Mouse (Mus musculus) lung, postnatal 4 days (tissue): ENCODE data around the gene Gadd45b.

Experiments used
- DNase-seq, 2 experiments: peaks; one replicate each; pipeline ENCODE4 v3.0.0; 2021

Gadd45b gene

DNA sequence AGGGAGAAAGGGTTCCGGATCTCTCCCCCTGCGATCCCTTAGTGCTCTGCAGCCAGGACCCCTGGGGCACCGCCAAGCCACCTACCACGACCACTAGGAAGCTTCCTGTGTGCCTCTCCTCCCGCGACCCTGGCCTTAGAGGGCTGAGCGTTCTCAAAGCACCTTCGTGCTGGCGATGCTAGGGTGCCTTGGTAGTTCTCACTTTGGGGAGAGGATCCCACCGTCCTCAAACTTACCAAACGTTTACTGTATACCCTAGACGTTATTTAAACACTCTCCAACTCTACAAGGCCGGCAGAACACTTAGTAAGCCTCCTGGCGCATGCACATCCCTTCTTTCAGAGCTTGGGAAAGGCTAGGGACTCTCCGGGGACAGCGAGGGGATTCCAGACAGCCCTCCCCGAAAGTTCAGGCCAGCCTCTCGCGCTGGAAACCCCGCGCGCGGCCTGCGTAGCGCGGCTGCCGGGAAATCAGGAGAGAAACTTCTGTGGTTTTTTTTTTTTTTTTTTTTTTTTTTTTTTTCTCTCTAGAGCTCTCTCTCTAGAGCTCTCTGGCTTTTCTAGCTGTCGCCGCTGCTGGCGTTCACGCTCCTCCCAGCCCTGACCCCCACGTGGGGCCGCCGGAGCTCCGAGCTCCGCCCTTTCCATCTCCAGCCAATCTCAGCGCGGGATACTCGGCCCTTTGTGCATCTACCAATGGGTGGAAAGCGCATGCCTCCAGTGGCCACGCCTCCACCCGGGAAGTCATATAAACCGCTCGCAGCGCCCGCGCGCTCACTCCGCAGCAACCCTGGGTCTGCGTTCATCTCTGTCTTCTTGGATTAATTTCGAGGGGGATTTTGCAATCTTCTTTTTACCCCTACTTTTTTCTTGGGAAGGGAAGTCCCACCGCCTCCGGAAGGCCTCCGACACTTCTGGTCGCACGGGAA is at the start of gene Gadd45b:
Gene Gadd45b (plus strand): TSS at position 775 of the 928 bp plus-strand sequence.
- peak; percentile 99 to 100 for DNase-seq

DNA sequence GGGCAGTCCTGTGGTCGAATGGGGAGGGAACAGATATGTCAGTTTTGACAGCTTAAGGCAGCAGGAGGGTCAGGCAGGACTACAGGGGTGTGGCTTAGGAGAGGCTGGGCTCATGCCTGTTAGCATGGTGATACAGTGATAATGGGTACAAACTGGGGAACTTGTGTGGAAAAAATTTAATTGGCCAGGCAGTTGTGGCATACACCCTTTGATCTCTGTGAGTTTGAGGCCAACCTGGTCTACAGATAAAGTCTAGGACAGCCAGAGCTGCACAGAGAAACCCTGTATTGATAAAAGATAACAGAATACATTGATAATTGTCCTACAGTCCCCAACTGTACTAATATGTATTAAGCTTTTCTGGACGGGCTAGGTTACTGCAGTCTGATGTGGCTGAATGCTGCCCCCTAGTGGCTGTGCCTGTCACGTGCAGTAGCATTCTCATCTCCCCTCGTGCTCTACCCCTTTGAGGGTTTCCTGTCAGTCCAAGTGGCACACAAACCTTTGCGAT is 49.7 kb upstream of the Gadd45b start:
- peak in 1 of 2 experiments; percentile 77 for DNase-seq

DNA sequence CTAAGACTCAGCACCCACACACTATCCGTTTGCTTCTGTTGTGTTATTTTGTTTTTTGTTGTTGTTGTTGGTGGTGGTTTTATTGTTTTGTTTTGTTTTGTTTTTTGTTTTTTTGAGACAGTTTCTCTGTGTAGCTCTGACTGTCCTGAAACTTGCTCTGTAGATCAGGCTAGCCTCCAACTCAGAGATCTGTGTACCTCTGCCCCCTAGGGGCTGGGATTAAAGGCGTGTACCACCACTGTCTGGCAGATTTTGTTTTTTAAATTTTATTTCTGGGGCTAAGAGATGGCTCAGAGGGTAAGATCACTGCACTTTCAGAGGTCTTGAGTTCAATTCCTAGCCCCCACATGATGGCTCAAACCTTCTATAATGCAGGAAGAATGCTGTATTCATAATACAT is 49.0 kb upstream of the Gadd45b start:
- DNase-seq: no peak

DNA sequence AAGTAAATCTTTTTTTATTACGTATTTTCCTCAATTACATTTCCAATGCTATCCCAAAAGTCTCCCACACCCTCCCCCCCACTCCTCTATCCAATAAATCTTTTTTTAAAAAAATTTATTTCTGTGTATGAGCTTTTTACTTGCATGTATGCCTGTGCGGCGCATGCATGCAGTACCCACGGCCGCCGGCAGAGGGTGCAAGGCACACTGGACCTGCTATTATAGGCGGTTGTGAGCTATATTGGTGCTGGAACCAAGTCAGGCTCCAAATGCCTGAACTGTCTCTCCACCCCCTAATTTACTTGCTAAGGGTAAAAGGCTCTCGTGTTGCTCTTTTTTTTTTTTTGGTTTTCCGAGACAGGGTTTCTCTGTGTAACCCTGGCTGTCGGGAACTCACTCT is 48.6 kb upstream of the Gadd45b start:
- DNase-seq: peak; percentile 72 to 84

DNA sequence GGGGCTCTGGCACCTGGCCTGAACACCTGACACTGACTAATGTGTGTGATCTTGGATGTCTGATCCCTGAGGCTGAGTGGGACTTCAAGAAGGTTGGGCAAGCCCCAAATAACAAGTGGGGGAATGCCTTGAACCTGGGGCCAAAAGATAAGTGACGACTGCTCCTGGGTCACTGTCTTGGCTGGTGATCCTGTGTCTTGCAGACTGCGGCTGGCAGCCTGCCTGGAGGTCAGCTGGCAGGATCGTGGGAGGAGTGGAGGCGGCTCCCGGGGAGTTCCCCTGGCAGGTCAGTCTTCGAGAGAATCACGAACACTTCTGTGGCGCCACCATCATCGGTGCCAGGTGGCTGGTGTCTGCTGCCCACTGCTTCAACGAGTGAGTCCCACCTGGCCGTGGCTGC is 42.7 kb upstream of the Gadd45b start:
- DNase-seq: peak; percentile 41 to 71

DNA sequence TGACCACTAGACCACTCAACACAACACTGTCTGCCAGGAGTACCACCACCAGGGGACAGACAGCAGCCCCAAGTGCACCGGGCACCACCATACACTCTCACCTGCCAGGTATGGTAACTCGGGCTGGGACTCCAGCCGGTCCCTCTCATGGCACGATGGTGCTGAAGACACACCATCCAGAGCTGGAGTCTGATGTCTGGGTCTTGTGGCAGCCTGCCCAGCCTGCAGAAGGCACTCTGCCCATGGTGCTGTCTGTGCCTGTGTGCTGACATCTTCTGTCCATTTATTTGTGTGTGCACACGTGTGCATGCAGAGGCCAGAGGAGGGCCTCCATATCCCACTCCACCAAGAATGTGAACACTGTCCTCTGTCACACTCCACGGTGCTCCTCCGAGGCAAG is 34.8 kb upstream of the Gadd45b start:
- DNase-seq: no peak

DNA sequence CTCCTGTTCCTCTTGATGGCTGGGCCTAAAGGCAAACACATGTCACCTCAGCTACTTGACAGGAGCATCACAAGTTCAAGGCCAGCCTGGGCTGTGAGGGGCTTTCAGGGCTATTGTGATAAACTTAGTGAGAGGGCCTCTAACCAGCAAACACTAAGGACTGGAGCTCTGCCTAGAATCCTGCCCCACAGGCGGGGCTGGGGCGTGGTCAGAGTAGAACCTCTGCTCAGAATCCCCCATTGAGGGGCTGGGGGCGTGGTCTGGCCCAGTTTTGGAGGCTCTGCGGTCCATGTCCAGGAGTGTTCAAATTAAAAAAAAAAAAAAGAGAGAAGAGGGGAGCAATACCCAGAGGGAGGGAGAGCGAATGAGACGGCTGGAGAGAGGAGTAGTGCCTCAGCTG is 34.2 kb upstream of the Gadd45b start:
- DNase-seq: no peak

DNA sequence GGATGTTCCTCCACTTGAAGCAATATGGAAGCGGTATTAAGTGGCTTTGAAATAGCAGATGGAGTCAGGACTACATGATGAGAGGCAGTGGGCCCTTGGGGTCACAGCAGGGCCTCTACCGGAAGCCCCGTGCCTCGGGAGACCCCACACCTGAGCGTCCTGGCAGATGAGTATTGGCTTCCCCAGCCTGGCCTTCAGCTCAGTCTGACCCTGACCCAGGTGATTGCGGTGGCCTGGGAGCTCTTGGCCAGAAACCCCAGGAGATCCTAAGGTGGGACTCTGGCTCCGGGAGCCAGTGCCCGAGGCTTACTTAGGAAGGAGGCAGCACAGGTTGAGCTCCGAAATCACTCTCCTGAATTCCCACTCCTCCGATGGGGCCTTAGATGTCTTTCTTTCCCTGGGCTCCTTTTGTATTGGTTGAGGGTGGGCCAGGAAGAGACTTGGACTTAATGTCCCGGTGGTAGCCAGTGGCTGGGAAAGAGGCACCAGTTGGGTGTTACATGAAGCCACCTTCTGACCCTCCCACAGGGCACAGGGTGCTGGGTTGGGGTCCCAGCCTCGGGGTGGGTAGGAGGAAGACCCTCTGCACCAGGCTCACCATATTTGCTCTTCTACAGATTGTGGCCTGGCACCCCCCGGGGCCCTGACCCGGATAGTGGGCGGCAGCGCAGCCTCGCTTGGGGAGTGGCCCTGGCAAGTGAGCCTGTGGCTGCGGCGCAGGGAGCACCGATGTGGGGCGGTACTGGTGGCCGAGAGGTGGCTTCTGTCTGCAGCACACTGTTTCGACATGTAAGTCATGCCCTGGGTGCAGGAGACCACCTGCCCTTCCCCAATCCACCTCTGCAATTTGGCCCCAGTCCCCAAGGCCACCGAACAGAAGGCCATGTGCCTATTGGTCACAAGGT is 33.0 kb upstream of the Gadd45b start:
- DNase-seq: no peak

DNA sequence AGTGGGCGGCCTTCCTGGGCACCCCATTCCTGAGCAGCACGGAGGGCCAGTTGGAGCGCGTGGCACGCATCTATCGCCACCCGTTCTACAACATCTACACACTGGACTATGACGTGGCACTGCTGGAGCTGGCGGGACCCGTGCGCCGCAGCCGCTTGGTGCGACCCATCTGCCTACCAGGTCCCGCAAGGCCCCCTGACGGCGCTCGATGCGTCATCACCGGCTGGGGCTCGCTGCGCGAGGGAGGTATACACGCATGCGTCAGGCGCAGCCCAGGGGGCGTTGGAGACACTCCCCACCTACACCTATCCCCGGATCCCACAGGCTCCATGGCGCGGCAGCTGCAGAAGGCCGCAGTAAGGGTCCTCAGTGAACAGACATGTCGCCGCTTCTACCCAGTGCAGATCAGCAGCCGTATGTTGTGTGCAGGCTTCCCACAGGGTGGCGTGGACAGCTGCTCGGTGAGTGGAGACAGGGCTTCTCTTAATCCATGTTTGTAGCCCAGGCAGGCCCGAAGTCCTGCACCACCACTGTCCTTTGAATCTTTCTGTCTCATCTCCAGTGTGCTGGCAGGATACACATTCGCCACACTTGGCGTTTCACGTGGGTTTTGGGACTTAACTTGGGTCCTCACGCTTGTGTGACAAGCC is 31.9 kb upstream of the Gadd45b start:
- no peak for DNase-seq

DNA sequence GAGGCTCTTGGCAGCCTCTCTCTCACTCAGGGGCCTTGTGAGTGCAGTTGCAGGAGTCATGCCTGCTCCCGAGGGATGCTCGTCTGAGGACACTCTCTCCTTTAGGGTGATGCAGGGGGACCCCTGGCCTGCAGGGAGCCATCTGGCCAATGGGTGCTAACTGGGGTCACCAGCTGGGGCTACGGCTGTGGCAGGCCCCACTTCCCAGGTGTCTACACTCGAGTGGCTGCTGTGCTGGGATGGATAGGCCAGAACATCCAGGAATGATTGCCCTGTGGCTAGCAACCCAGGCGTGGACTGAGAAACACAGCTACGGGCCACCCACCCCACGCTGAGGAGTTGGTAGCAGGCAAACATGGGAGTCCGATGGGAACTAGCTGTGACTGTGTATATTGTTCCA is 30.8 kb upstream of the Gadd45b start:
- DNase-seq: no peak

DNA sequence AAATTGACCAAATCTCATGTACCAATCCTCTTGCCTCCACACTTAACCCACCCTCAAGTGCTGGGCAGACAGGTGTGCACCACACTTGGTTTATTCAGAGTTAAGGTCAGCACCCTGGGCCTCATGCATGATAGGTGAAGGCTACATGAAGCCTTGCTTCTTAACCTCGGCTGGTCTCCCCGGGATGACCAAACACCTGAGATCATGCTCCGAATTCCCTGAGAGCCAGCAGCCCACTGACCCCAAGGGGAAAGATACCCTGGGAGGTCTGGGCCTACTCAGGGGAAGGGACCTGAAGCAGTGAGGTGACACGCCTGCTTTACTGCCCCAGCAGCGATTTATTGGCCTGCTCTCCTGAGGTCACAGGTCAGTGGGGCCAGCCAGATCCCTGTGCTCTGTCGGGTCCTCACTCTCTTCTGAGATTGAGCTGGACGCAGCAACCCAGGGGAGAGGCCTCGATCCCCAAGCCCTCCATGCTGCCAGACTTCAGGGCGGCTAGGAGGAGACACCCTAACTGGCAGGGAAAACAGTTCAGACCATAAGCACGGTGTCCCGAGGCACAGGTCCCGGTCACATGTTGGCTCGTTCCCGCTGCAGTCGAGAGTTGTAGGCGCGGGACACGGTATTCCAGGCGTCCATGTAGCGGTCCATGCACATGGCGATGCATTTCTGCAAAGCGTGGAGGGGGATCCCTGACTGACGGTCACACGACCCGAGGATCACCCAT is 30.1 kb upstream of the Gadd45b start:
- DNase-seq: no peak

DNA sequence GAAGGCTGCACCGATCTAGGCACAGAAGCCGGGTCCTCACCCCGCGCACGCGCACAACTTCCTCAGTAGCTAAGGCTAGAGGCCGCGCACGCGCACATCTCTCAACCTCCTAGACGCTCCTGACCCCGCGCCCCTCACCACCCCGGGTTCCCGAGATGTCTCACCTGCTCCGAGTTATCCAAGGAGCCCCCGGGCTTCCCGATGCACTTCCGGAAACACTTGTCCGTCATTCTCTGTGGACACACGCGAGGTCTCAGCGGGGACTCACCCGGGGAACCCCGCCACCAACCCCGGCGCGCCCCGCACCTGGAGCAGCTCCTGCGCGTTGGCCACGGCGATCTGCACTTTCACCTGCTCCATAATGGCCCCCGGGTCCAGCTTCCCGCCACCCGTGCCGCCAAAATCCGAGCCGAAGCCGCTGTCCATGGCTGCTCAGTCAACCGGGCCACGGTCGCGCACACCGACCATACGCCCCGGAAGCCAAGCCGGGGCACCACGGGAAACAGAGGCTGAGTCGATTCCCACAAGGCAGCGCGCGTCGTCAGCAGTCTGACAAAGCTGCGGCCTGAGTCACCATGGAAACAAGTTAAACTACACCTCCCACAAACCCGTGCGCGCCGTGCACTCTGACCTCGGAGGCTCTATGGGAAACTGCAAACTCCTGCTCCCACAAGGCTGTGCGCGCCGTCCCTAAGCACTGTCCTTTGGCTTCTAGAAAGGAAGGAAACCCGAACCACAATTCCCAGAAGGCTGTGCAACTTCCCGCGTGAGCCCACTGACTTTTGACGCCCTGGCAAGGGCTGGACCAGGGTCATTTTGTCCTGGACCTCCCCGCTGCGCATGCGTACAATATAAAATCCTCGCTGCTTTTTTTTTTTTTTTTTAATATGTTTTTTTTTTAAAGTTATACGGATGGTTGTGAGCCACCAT is 29.3 kb upstream of the Gadd45b start, which contains the start of gene Timm13:
Gene Timm13 (minus strand): TSS at position 652 of the 930 bp plus-strand sequence.
- DNase-seq: peak; percentile 98 to 100

DNA sequence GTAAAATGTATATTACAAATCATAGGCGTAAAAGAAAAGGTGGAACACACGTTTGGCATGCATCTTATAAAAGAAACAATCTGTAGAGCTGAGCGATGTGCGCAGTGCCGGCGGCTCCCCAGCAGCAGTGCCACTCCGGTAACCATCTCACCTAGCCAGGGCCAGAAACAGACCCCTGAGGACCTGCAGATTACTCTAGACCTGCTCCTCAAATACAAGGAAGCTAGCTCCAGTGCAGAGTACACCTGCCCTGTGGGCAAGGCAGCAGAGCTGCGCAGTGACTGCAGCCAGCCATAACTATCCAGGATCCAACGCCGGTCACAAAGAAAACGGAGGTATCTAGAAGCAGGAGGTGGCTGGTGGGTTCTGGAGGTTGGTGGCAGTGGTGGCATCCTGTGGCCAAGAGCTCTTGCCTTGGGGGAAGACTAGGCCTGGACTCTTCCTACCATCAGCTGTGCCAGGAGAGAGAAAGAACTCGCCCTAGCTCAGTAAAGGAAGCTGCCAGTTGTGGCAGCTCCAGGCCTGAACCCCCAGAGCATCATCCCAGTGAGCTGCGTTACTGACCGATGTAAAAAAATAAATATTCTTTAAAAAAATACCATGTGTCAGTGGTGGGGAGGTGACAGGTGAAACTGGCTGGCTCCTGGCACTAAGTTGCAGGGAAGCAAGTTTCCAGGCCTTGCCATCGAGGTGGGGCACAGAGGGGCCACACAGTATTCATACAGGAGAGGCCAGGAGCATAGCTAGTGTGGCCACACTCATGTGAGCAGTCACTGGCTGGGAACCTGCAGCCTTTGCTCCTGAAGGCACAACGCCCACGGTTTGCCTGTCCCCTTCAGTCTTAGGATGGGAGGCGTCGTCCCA is 28.2 kb upstream of the Gadd45b start:
- no peak for DNase-seq

DNA sequence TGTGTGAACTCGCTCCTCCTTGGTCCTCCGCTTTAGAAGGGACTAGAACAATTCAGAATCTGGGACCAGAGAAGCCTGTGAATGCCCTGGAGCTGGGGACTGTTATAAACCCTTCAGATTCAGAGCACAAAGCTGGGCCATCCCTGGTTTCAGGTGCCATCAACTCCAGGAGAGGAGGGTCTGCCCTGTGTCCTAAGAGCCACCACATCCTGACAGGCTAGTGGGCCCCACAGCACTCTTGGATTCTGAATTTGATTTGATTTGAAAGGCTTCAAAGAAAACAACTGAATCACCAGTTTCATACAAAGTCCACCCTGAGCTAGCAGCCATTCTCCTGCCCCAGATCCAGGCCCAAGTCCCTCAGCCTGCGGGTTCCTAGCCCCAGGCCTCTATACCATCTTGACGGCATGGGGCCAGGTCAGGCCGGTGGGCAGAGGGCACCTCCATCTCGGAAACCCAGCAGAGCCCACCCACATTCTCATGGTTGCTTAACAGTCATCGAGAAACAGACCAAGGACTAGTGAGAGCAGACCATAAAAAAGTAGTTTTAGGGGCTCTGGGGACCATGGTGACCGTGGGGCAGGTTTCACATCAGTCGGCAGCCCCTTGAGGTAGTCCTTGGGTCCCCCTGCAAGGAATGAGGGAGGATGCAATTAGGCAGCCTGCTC is 27.5 kb upstream of the Gadd45b start:
- no peak for DNase-seq

DNA sequence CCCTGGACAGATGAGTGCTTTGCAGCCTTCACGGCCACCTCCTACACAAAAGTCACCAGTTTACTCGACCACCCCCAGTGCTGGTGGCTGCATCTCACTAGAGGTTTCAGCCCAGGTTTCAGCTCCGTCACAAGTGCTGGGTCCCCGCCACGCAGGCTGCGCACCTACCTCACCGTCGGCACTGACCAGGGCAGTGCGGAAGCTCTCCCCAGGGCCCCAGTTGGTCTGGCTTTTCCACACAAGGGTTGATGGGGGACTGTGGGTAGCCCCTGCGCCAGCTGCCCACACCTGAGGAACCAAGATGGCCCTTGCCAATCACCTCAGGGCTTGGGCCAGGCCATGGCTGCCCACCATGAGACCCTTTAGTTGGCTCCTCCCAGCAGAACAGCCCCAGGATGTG is 26.6 kb upstream of the Gadd45b start:
- DNase-seq: no peak

DNA sequence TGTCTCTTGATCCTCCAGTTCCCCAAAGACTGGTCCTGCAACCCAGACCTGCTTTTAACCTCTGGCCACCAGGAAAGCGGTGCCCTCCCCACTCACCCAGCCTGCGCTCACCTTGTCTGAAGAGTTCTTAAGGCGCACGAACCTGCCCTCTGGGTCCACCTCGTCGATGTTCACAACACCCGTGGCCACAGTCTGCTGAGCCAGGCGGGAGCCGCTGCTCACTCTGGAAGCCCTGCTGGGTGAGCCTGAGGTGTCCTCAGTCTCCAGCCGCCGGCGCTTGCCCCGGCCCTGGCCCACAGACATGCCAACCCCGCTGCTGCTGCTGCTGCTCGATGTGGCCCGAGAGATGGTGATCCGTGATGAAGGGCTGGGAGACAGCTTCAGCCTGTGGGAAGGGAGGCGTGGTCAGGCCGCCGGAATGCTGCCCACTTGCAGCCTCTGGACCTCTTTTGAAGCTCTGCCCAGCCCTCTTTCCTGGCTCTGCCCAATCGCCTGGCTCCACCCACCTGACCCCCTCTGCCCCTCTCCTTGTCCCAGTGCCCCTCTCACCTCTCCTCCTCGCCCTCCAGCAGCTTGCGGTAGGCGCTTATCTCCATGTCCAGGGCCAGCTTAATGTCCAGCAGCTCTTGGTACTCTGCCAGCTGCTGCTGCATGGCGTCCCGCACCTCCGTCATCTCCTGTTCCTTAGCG is 25.7 kb upstream of the Gadd45b start:
- peak; percentile 29 to 70 for DNase-seq

DNA sequence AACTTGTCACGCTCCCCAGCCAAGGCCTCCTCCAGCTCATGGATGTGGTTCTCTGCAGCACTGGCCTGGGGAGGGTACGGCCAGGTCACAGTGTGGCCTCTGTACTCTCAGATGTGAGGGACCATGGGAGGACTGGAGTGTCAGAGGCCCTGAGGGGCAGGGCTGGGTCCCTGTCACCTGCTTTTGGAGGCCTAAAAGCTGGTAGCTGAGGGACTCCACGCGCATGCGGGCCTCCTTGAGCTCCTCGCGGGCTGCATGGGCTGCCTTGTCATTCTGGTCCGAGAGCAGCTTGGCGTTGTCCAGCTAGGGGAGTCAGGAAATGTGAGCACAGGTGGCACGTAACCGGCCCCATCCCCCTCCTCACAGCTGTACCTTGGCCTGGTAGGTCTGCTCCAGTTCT is 25.2 kb upstream of the Gadd45b start:
- DNase-seq: no peak

DNA sequence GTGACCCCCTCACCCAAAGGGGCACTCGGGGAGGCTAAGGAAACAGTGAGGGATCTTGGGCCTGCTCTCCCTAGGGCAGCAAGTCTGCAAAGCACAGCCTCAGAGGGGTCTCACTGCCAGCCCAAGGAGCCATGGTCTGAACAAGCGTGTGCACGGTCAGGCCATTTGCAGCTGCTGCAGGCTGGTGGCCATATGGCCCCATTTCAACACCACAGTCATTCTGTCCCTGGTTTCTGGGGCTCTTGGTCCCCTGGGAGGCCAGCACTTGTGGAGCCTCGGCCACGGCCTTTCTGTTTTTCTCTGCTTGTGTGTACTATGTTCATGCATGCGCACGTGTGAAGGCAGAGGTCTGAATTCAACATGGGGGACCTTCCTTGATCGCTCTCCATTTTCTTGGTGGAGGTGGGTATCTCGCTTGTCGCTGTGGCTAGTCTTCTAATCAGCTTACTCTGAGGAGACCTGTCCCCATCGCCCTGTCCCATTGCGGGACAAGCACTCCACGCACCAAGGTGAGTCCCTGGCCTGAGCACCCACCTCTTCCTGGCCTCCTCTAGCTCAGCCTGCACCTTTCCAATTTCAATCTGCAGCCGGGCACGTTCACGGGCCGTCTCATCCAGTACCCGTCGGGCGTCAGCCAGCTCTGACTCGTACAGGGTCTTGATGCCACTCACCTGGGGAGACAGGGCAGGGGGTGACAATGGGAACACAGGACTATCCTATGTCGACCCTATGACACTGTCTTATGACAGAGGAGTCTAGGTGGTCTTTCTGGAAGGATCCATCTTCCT is 20.3 kb upstream of the Gadd45b start:
- DNase-seq: no peak
